Comparison of ENCODE assay signal across 5 mouse cellular contexts in genomic region chr11:62462529-62462928, GRCm38 (mm10). TPM values are rescaled to one million over a fixed set of nuclear protein-coding genes. Genes with fewer than 3 reads are reported as not detected.
DNase-seq lines count a peak whose midpoint lies in the region; ATAC-seq and TF ChIP-seq lines count a peak whose summit lies in the region.
"Not testable (repeated sequence)": the region's sequence is repeated elsewhere in the genome, so short reads cannot be mapped to it uniquely, and the experiment has no call there.

No protein-coding gene starts in this region.

- H3K4me1 ChIP-seq in MEL (ENCODE audit: control insufficient read depth in 1 of 2, insufficient read depth in 2 of 2, low read length in 2 of 2): peaks cover 39 to 50% of the 10 kb centered on the region in 2 experiments
- H3K4me1 ChIP-seq in liver, embryonic 12.5 days: peaks cover 77% of the 10 kb centered on the region
- H3K4me1 ChIP-seq in liver, embryonic 13.5 days (replicated peaks): peaks cover 62% of the 10 kb centered on the region

- peaks cover 0 to 48% of the 10 kb centered on the region in 2 experiments; a peak in 2 of 4 replicates for H3K36me3 ChIP-seq in MEL (ENCODE audit: control insufficient read depth in 1 of 2, insufficient read depth in 2 of 2, low read length in 2 of 2)
- not testable (repeated sequence) for H3K36me3 ChIP-seq in liver, embryonic 12.5 days; liver, embryonic 13.5 days

- H3K4me3 ChIP-seq in MEL (ENCODE audit: control insufficient read depth in 1 of 2, insufficient read depth in 1 of 2, low read depth in 2 of 2, low read length in 2 of 2); liver, embryonic 12.5 days; liver, embryonic 13.5 days (replicated peaks): not testable (repeated sequence)

- DNase-seq in 416B (ENCODE audit: low read depth) (peak; percentile 56), MEL (ENCODE audit: low read depth, low spot score) (peak; percentile 41)
- peak; percentile 21 for DNase-seq in heart, adult 11 months
- DNase-seq in liver, embryonic 13.5 days: not testable (repeated sequence)

- 88% methylated on average over 1 of the region's 1 CpGs for WGBS in liver, embryonic 12.5 days (ENCODE audit: insufficient replicate concordance)
- WGBS in liver, embryonic 13.5 days (ENCODE audit: insufficient replicate concordance): 85% methylated on average over 1 of the region's 1 CpGs

- H3K79me2 ChIP-seq in MEL (ENCODE audit: control insufficient read depth, insufficient read depth, low read length, poor library complexity): peaks cover 22% of the 10 kb centered on the region

- not testable (repeated sequence) for H3K9me3 ChIP-seq in MEL (replicated peaks; ENCODE audit: insufficient read depth, low read length); liver, embryonic 12.5 days (replicated peaks); liver, embryonic 13.5 days (replicated peaks)

- TF ChIP-seq EP300 in MEL (IDR thresholded peaks at IDR 0.05; ENCODE audit: low read depth in 1 of 2, low read length in 2 of 2): not testable (repeated sequence)

- not testable (repeated sequence) for TF ChIP-seq CTCF in MEL (IDR thresholded peaks at IDR 0.05 in 2 of 3, conservative IDR thresholded peaks at IDR 0.05 in 1 of 3; ENCODE audit: control insufficient read depth in 1 of 3, insufficient read depth in 1 of 3, low read depth in 2 of 3, low read length in 3 of 3, poor library complexity in 1 of 3, severe bottlenecking in 1 of 3)

- not testable (repeated sequence) for H3K9ac ChIP-seq in MEL (ENCODE audit: control insufficient read depth, low read depth, low read length, poor library complexity, severe bottlenecking); liver, embryonic 12.5 days; liver, embryonic 13.5 days

- TF ChIP-seq POLR2A in MEL (IDR thresholded peaks at IDR 0.05; ENCODE audit: control insufficient read depth in 1 of 2, insufficient read depth in 1 of 2, low read depth in 1 of 2, low read length in 2 of 2, poor library complexity in 1 of 2): not testable (repeated sequence)

- not testable (repeated sequence) for H3K4me2 ChIP-seq in liver, embryonic 12.5 days; liver, embryonic 13.5 days

- not testable (repeated sequence) for TF ChIP-seq RAD21 in MEL (IDR thresholded peaks at IDR 0.05; ENCODE audit: low read depth, low read length)

- not testable (repeated sequence) for H3K27ac ChIP-seq in MEL (ENCODE audit: control insufficient read depth, low read depth, low read length)
- 0 out of 2 replicates have a peak overlapping the region, but pooled peaks have one; percentile 43 for H3K27ac ChIP-seq in liver, embryonic 12.5 days
- peak overlapping the region; percentile 60 for H3K27ac ChIP-seq in liver, embryonic 13.5 days

- ATAC-seq in liver, embryonic 12.5 days; liver, embryonic 13.5 days (ENCODE audit: low read depth): not testable (repeated sequence)

- not testable (repeated sequence) for H3K27me3 ChIP-seq in MEL (ENCODE audit: control insufficient read depth in 1 of 2, insufficient read depth in 2 of 2, low read length in 2 of 2); liver, embryonic 12.5 days (replicated peaks); liver, embryonic 13.5 days

TF ChIP-seq in MEL, 35 proteins besides CTCF, POLR2A, EP300 and RAD21:
- TF ChIP-seq ZNF384 (IDR thresholded peaks at IDR 0.05; ENCODE audit: low read depth, low read length) (peak; percentile 89), TBP (IDR thresholded peaks at IDR 0.05; ENCODE audit: low read depth, low read length) (peak; percentile 81; the same call in 1 of the 2 replicates)

RNA-seq across cellular contexts. Expression of gene Ncor1, which starts 4.2 kb away (rescaled TPM):
- 71.8 and 90.7 TPM in 2 replicates for total RNA-seq in MEL (2012; rRNA removed)
- 100 to 1,000 TPM; 188 to 250 TPM for polyA plus RNA-seq in MEL (2012; ENCODE audit: insufficient read depth in 1 of 2, insufficient read length in 2 of 2, low read depth in 1 of 2, low replicate concordance in 2 of 2, missing spikeins in 1 of 2)
- polyA plus RNA-seq in liver, embryonic 12.5 days (2016; fragmentation: Nextera tagmentation; extraction: Ambion mirVana): 108 and 112 TPM in 2 replicates
- 76.6 and 79.2 TPM in 2 replicates for polyA plus RNA-seq in liver, embryonic 13.5 days (2015; fragmentation: Nextera tagmentation; extraction: Ambion mirVana)

RNA-seq across cellular contexts. Expression of gene Pigl, which starts 4.3 kb away (rescaled TPM):
- 1.6 and 2.0 TPM in 2 replicates for total RNA-seq in MEL (2012; rRNA removed)
- polyA plus RNA-seq in MEL (2012; ENCODE audit: insufficient read depth in 1 of 2, insufficient read length in 2 of 2, low read depth in 1 of 2, low replicate concordance in 2 of 2, missing spikeins in 1 of 2): 1 to 10 TPM in 1 of 2 experiments, not detected in 1; 4.1 TPM
- polyA plus RNA-seq in liver, embryonic 12.5 days (2016; fragmentation: Nextera tagmentation; extraction: Ambion mirVana): 7.9 TPM in 2 replicates
- 5.4 and 6.2 TPM in 2 replicates for polyA plus RNA-seq in liver, embryonic 13.5 days (2015; fragmentation: Nextera tagmentation; extraction: Ambion mirVana)
